Mouse (Mus musculus): ENCODE measurements at regions not wholly inside any gene's neighbourhood (a gene's known extent, or its start where the extent isn't known, plus 50 kb on each side); places are given as distances from the start of the nearest gene placed in this dataset.

DNA sequence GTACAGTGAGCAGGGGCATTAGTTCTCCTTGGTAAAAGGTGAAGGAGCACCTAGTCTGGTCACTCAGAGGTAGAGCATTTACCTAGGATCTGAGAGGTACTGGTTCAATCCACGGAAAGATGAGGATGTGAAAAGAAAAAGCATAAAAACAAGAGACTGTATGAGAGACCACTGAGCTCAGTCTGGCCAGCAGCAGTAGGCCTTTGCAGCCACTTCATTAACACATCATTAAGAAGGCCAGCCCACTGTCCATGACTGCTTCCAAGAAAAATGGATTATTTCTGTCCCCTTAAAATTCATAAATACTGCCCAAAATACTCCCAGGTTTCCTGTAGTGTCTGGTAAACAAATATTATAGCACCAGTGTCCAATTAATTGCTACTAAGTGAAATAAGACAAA, 499.3 kb upstream of the 4930578C19Rik start:
- no peaks in the 10 kb centered on the region for H3K27me3 ChIP-seq (ENCODE audit: control insufficient read depth, insufficient read depth, low read length)
- ATAC-seq (ENCODE audit: insufficient read depth, low read depth) (no peak), DNase-seq (ENCODE audit: low spot score) (no peak)
- H3K9ac ChIP-seq (replicated peaks; ENCODE audit: low read depth, low read length), result no peak overlapping the region
- TF ChIP-seq CTCF (IDR thresholded peaks at IDR 0.05; ENCODE audit: low read depth) (no peak), EP300 (IDR thresholded peaks at IDR 0.05; ENCODE audit: low read depth) (no peak)
- H3K27ac ChIP-seq (ENCODE audit: low read depth), result no peak overlapping the region
- H3K9me3 ChIP-seq (replicated peaks; ENCODE audit: control insufficient read depth, low read length), result no peaks in the 10 kb centered on the region
- no peak overlapping the region for H3K4me3 ChIP-seq (ENCODE audit: low read depth, low read length)
- WGBS, result 65% methylated on average over 1 of the region's 1 CpGs
- H3K36me3 ChIP-seq (replicated peaks; ENCODE audit: control insufficient read depth, insufficient read depth, low read length), result no peaks in the 10 kb centered on the region
- H3K4me2 ChIP-seq (ENCODE audit: low read depth, low read length), result no peak overlapping the region
- H3K4me1 ChIP-seq (ENCODE audit: control insufficient read depth, insufficient read depth), result no peaks in the 10 kb centered on the region

DNA sequence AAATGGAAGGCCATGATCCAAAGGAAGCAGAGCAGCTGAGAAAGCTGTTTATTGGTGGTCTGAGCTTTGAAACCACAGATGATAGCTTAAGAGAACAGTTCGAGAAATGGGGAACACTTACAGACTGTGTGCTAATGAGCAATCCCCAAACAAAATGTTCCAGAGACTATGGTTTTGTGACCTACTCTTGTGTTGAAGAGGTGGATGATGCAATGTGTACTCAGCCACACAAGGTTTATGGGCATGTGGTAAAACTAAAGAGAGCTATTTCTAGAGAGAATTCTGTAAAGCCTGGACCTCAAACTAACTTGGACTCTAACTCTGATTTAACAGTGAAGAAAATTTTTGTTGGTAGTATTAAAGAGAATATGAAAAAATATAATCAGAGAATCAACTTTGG, 481.4 kb upstream of the 4930578C19Rik start:
- Histone ChIP-seq H3K36me3 (replicated peaks; ENCODE audit: control insufficient read depth, insufficient read depth, low read length) (no peaks in the 10 kb centered on the region), H3K9me3 (replicated peaks; ENCODE audit: control insufficient read depth, low read length) (no peaks in the 10 kb centered on the region), H3K4me2 (ENCODE audit: low read depth, low read length) (no peak overlapping the region), H3K4me3 (ENCODE audit: low read depth, low read length) (no peak overlapping the region), H3K27ac (ENCODE audit: low read depth) (no peak overlapping the region), H3K27me3 (ENCODE audit: control insufficient read depth, insufficient read depth, low read length) (no peaks in the 10 kb centered on the region), H3K4me1 (ENCODE audit: control insufficient read depth, insufficient read depth) (no peaks in the 10 kb centered on the region), H3K9ac (replicated peaks; ENCODE audit: low read depth, low read length) (no peak overlapping the region)
- TF ChIP-seq EP300 (IDR thresholded peaks at IDR 0.05; ENCODE audit: low read depth) (no peak), CTCF (IDR thresholded peaks at IDR 0.05; ENCODE audit: low read depth) (no peak)
- ATAC-seq (ENCODE audit: insufficient read depth, low read depth), result no peak
- WGBS, result 43% methylated on average over 1 of the region's 1 CpGs
- no peak for DNase-seq (ENCODE audit: low spot score)

DNA sequence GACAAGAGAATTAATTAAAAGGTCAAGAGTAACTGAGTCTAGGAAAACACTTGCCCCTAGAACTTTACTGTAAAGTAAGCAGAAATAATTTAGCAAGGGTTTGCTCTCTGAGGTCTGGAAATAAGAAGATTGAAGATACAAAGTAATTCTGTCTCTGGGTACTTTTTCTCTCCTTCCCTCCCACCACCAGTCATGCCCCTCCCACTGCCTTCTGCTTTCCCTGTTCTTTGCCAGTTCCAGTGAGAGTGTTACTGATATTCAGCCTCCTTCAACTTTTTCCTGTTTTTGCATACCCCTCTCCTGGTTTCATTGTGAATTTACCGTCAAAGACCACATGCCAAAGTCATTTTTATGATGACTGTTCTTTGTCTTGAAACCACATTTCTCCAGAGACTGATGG, 472.1 kb upstream of the 4930578C19Rik start:
- ATAC-seq (ENCODE audit: insufficient read depth, low read depth) (no peak), DNase-seq (ENCODE audit: low spot score) (no peak)
- Histone ChIP-seq H3K4me1 (ENCODE audit: control insufficient read depth, insufficient read depth) (no peaks in the 10 kb centered on the region), H3K27ac (ENCODE audit: low read depth) (no peak overlapping the region), H3K4me3 (ENCODE audit: low read depth, low read length) (no peak overlapping the region), H3K27me3 (ENCODE audit: control insufficient read depth, insufficient read depth, low read length) (no peaks in the 10 kb centered on the region), H3K36me3 (replicated peaks; ENCODE audit: control insufficient read depth, insufficient read depth, low read length) (no peaks in the 10 kb centered on the region), H3K9ac (replicated peaks; ENCODE audit: low read depth, low read length) (no peak overlapping the region), H3K9me3 (replicated peaks; ENCODE audit: control insufficient read depth, low read length) (no peaks in the 10 kb centered on the region), H3K4me2 (ENCODE audit: low read depth, low read length) (no peak overlapping the region)
- 33% methylated on average over 1 of the region's 1 CpGs for WGBS
- no peak for TF ChIP-seq CTCF (IDR thresholded peaks at IDR 0.05; ENCODE audit: low read depth)
- TF ChIP-seq EP300 (IDR thresholded peaks at IDR 0.05; ENCODE audit: low read depth), result no peak

DNA sequence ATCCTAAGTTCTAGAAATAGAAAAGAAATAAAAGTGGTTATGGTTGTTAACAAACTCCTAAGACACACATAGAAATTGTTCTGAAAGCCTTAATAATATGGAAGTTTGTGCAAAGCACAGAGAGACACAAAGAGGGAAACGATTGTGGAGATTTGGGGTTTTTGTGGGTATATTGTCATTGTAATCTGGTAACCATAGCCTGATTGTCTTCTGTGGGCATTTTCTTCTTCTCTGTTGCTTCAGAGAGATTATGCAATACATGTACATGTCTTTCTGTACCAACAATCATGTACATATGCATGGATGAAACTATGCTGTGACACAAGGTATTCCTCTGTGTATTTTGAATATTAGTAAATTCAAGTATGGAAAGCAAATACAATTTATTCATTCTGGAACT, 461.9 kb upstream of the 4930578C19Rik start:
- no peaks in the 10 kb centered on the region for H3K4me1 ChIP-seq (ENCODE audit: control insufficient read depth, insufficient read depth)
- ATAC-seq (ENCODE audit: insufficient read depth, low read depth) (no peak), DNase-seq (ENCODE audit: low spot score) (no peak)
- H3K27ac ChIP-seq (ENCODE audit: low read depth), result no peak overlapping the region
- no peak overlapping the region for H3K4me3 ChIP-seq (ENCODE audit: low read depth, low read length)
- H3K27me3 ChIP-seq (ENCODE audit: control insufficient read depth, insufficient read depth, low read length), result no peaks in the 10 kb centered on the region
- WGBS, result 41% methylated on average over 1 of the region's 1 CpGs
- H3K4me2 ChIP-seq (ENCODE audit: low read depth, low read length), result no peak overlapping the region
- H3K36me3 ChIP-seq (replicated peaks; ENCODE audit: control insufficient read depth, insufficient read depth, low read length), result no peaks in the 10 kb centered on the region
- H3K9ac ChIP-seq (replicated peaks; ENCODE audit: low read depth, low read length), result no peak overlapping the region
- TF ChIP-seq CTCF (IDR thresholded peaks at IDR 0.05; ENCODE audit: low read depth) (no peak), EP300 (IDR thresholded peaks at IDR 0.05; ENCODE audit: low read depth) (no peak)
- no peaks in the 10 kb centered on the region for H3K9me3 ChIP-seq (replicated peaks; ENCODE audit: control insufficient read depth, low read length)

DNA sequence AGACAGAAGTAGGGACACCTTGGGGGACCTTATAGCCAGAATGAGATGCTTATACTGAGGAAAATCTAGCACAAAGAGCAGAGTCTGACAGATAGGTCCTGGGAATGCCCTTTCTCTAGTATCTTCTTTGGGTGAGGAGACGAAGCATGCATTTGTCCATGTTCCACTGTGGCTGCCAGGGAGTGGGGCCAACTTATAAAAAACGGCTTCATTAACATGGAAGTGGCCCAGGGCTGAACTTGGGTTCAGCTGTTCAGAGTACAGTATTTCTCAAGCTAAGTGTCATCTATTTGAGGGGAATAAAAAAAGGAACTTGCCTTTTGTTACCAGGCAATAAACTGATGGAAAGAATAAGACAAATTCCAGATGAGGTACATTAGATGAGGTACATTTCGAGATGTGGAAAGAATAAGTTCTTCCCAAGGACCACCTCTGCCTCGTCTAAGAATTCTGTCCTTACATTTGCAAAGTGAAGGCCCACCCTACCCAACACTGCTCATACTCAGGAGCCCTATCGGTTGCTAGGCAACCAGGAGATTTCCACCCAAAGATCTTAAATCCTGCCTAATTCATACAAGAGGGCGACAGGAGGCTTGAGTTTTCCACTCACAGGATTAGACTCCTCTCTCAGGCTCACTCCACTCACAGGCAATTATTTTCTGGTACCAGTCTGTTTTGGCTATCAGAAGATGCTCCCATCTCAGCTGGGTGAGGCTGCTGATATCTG, 460.3 kb upstream of the 4930578C19Rik start:
- Histone ChIP-seq H3K9ac (replicated peaks; ENCODE audit: low read depth, low read length) (no peak overlapping the region), H3K36me3 (replicated peaks; ENCODE audit: control insufficient read depth, insufficient read depth, low read length) (no peaks in the 10 kb centered on the region), H3K4me1 (ENCODE audit: control insufficient read depth, insufficient read depth) (no peaks in the 10 kb centered on the region), H3K4me3 (ENCODE audit: low read depth, low read length) (no peak overlapping the region), H3K27me3 (ENCODE audit: control insufficient read depth, insufficient read depth, low read length) (no peaks in the 10 kb centered on the region), H3K4me2 (ENCODE audit: low read depth, low read length) (no peak overlapping the region), H3K9me3 (replicated peaks; ENCODE audit: control insufficient read depth, low read length) (no peaks in the 10 kb centered on the region), H3K27ac (ENCODE audit: low read depth) (no peak overlapping the region)
- no peak for ATAC-seq (ENCODE audit: insufficient read depth, low read depth)
- DNase-seq (ENCODE audit: low spot score), result no peak
- 59% methylated on average over 6 of the region's 6 CpGs for WGBS
- TF ChIP-seq EP300 (IDR thresholded peaks at IDR 0.05; ENCODE audit: low read depth) (no peak), CTCF (IDR thresholded peaks at IDR 0.05; ENCODE audit: low read depth) (no peak)

DNA sequence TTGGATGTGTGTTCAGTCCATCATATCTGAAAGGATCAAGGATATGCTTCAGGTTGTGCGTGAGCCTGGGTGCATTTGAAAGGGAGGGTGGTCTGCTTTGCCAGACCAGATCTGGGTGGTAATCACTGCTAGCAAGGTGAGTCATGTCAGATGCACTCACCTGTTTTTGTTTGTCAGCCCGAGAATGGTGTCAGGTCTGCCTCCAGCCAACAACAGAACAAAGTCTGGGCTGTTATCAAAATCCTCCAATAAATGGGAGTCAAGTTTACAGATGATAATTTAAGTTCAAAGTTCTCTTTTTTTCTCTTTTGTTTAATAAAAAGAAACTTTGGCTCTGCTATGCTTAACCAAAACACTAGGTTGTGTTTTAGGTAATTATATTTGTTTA, 421.6 kb upstream of the 4930578C19Rik start:
- DNase-seq (ENCODE audit: low spot score) (no peak), ATAC-seq (ENCODE audit: insufficient read depth, low read depth) (no peak)
- WGBS, result 64% methylated on average over 2 of the region's 2 CpGs
- Histone ChIP-seq H3K9ac (replicated peaks; ENCODE audit: low read depth, low read length) (no peak overlapping the region), H3K4me1 (ENCODE audit: control insufficient read depth, insufficient read depth) (no peaks in the 10 kb centered on the region), H3K9me3 (replicated peaks; ENCODE audit: control insufficient read depth, low read length) (no peaks in the 10 kb centered on the region), H3K36me3 (replicated peaks; ENCODE audit: control insufficient read depth, insufficient read depth, low read length) (no peaks in the 10 kb centered on the region), H3K27ac (ENCODE audit: low read depth) (no peak overlapping the region), H3K27me3 (ENCODE audit: control insufficient read depth, insufficient read depth, low read length) (no peaks in the 10 kb centered on the region), H3K4me2 (ENCODE audit: low read depth, low read length) (no peak overlapping the region), H3K4me3 (ENCODE audit: low read depth, low read length) (no peak overlapping the region)
- no peak for TF ChIP-seq EP300 (IDR thresholded peaks at IDR 0.05; ENCODE audit: low read depth)
- TF ChIP-seq CTCF (IDR thresholded peaks at IDR 0.05; ENCODE audit: low read depth), result no peak

All from heart, postnatal 0 days (tissue).